Mouse (Mus musculus): ENCODE data around the gene Olfr578. TPM values are rescaled to one million over a fixed set of nuclear protein-coding genes. Genes with fewer than 3 reads are reported as not detected.

Gene Olfr578
- total RNA-seq (2023) = not detected

GRCm38 (mm10) chr7:102989224-102989623, at the start of gene Olfr578:
TSS of gene Olfr578 (minus strand) at chr7:102989324.

DNA sequence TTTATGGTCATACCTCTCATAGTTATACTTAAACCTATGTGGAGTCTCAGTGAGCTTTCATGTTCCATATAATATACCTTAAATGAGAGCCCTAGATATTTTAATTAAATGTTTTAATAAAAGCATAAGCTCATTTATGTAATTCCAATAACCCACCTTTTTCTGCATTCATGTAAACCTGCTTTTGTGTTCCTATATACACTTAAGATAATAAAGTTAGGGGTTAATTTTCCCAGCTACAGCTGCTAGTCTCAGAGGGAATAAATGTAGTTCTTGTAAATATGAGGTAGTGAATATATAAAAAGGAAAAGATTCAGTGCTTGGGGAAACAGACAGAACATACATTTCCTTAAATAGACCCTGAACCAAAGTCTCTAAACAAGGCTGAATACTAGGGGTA, 48.6 kb upstream of the Olfr578 start, which contains the start of gene Olfr582:
TSS of gene Olfr582 (plus strand) at position 301 of the 400 bp plus-strand sequence.

DNA sequence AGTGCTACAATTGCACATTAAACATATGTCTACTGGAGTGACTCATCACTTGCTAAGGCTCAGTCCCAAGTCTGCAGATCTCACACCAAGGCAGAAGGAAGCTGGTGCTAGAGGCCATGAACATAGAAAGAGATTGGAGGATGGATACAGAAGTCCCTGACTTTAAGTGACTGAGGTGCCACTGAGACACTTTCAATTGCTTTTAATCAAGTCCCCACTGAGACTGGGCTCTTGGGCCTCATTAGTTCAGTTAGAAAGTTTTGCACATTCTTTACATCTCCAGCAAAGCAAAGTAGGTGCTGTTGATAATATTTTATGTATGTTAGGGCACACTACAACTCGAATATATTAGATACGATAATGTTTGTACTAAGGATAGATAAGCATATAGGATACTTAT, 13.3 kb downstream of the Olfr578 start, which contains the start of gene Olfr577:
TSS of gene Olfr577 (minus strand) at position 101 of the 400 bp plus-strand sequence.

GRCm38 (mm10) chr7:102962360-102962759, 26.8 kb downstream of the Olfr578 start, which contains the start of gene Olfr576:
TSS of gene Olfr576 (plus strand) at chr7:102962660.

DNA sequence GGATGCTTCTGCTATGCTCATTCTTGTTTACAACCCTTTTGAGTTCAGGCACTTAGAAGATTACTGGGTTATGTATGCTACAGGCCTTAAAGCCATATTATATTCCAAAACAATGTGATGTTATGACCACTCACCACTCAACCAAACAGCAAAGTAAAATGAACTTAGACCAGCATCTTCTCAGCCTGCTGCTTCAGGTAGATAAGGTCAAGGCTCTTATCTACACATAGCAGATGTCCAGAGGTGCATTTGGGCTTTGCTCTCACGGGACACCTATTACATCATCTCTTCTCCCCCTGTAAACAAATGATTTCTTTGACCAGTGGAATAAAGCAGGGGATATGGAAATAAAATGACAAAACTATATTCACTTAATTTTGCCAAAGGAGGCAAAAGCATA, 30.5 kb downstream of the Olfr578 start, which contains the start of gene Olfr575:
TSS of gene Olfr575 (minus strand) at position 183 of the 400 bp plus-strand sequence.

DNA sequence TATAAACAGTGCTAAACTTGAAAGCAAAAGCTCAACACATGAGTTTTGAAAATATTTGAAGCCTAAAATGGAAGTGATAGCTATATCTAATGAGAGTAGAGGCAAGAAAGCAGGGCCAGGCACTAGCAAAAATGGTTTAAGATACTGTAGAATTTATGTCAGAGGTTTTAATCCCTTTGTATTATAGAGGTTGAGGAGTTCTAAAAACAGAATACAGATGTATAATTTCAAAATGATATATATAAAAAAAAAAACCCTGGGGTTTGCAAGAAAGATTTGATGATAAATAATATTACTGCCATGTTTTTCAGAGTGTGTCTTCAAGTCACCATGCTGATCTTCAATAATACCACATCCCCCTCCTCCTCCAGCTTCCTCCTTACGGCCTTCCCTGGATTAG, 41.0 kb downstream of the Olfr578 start, which contains the start of gene Olfr574:
TSS of gene Olfr574 (plus strand) at position 301 of the 400 bp plus-strand sequence.

GRCm38 (mm10) chr7:102942475-102942874, 46.6 kb downstream of the Olfr578 start, which contains the start of gene Olfr573-ps1:
TSS of gene Olfr573-ps1 (minus strand) at chr7:102942575.

Other genes starting within 250 kb of the Olfr578 start
- gene Olfr560, start 230.0 kb downstream of the Olfr578 start, total RNA-seq (2023) = not detected
- gene Olfr78, start 229.9 kb downstream of the Olfr578 start, total RNA-seq (2023) = not detected
- gene Olfr561, start 218.1 kb downstream of the Olfr578 start, total RNA-seq (2023) = not detected
- not detected for gene Olfr564, start 185.8 kb downstream of the Olfr578 start, total RNA-seq (2023)
- gene Olfr566, start 130.6 kb downstream of the Olfr578 start, total RNA-seq (2023) = not detected
- not detected for gene Olfr568, start 112.2 kb downstream of the Olfr578 start, total RNA-seq (2023)
- not detected for gene Olfr569, start 98.4 kb downstream of the Olfr578 start, total RNA-seq (2023)
- gene Olfr570, start 94.7 kb downstream of the Olfr578 start, total RNA-seq (2023) = not detected
- not detected for gene Olfr571, start 71.8 kb downstream of the Olfr578 start, total RNA-seq (2023)
- not detected for gene Olfr572, start 64.9 kb downstream of the Olfr578 start, total RNA-seq (2023)
- not detected for gene Olfr573-ps1, start 46.7 kb downstream of the Olfr578 start, total RNA-seq (2023)
- gene Olfr574, start 40.9 kb downstream of the Olfr578 start, total RNA-seq (2023) = not detected
- gene Olfr575, start 30.5 kb downstream of the Olfr578 start, total RNA-seq (2023) = not detected
- gene Olfr576, start 26.7 kb downstream of the Olfr578 start, total RNA-seq (2023) = not detected
- gene Olfr577, start 13.4 kb downstream of the Olfr578 start, total RNA-seq (2023) = not detected
- gene Olfr582, start 48.7 kb upstream of the Olfr578 start, total RNA-seq (2023) = not detected
- gene Olfr583, start 62.0 kb upstream of the Olfr578 start, total RNA-seq (2023) = not detected
- gene Olfr584, start 92.6 kb upstream of the Olfr578 start, total RNA-seq (2023) = not detected
- not detected for gene Olfr585, start 108.4 kb upstream of the Olfr578 start, total RNA-seq (2023)
- not detected for gene Olfr586, start 136.3 kb upstream of the Olfr578 start, total RNA-seq (2023)
- not detected for gene Olfr588-ps1, start 151.6 kb upstream of the Olfr578 start, total RNA-seq (2023)
- not detected for gene Olfr589, start 167.0 kb upstream of the Olfr578 start, total RNA-seq (2023)
- not detected for gene Olfr591, start 189.0 kb upstream of the Olfr578 start, total RNA-seq (2023)
- not detected for gene Olfr592, start 195.5 kb upstream of the Olfr578 start, total RNA-seq (2023)
- gene Olfr593, start 222.5 kb upstream of the Olfr578 start, total RNA-seq (2023) = not detected
- not detected for gene Olfr594, start 227.7 kb upstream of the Olfr578 start, total RNA-seq (2023)

Measured in neutrophil, adult 59 days (primary cell).